Mouse (Mus musculus): ENCODE measurements around the gene Sct. TPM values are rescaled to one million over a fixed set of nuclear protein-coding genes. Genes with fewer than 3 reads are reported as not detected.

Gene Sct
- polyA plus RNA-seq, 1 experiment from 2014 or later, result 12.8 TPM

GRCm38 (mm10) chr7:141302702-141303268 lies 23.9 kb upstream of the Sct start:
- H3K4me3 ChIP-seq, result no peak overlapping the region
- WGBS, result 77% methylated on average over 1 of the region's 1 CpGs
- H3K27me3 ChIP-seq, result no peaks in the 10 kb centered on the region
- H3K9ac ChIP-seq, result no peak overlapping the region
- peaks cover 93% of the 10 kb centered on the region for H3K36me3 ChIP-seq
- no peak overlapping the region for H3K27ac ChIP-seq
- H3K9me3 ChIP-seq, result no peaks in the 10 kb centered on the region
- no peaks in the 10 kb centered on the region for H3K4me1 ChIP-seq
- no peak overlapping the region for H3K4me2 ChIP-seq (replicated peaks)
- ATAC-seq (ENCODE audit: low FRiP score, low read depth), result no peak

GRCm38 (mm10) chr7:141301386-141301785 lies 22.5 kb upstream of the Sct start:
- Histone ChIP-seq H3K4me1 (no peaks in the 10 kb centered on the region), H3K27me3 (peaks cover 2% of the 10 kb centered on the region), H3K27ac (no peak overlapping the region), H3K9me3 (no peaks in the 10 kb centered on the region), H3K9ac (no peak overlapping the region), H3K4me2 (replicated peaks) (no peak overlapping the region), H3K36me3 (peaks cover 94% of the 10 kb centered on the region), H3K4me3 (no peak overlapping the region)
- 95% methylated on average over 9 of the region's 9 CpGs for WGBS
- ATAC-seq (ENCODE audit: low FRiP score, low read depth), result no peak

- ATAC-seq (ENCODE audit: low FRiP score, low read depth), result no peak
- WGBS, result 95% methylated on average over 8 of the region's 8 CpGs
- peaks cover 5% of the 10 kb centered on the region for H3K4me1 ChIP-seq
These were observed 20.2 kb upstream of the Sct start for GRCm38 (mm10) chr7:141299175-141299574.

GRCm38 (mm10) chr7:141297926-141298650 lies 19.2 kb upstream of the Sct start:
- H3K36me3 ChIP-seq, result peaks cover 65% of the 10 kb centered on the region
- no peak overlapping the region for H3K4me2 ChIP-seq (replicated peaks)
- 84% methylated on average over 3 of the region's 3 CpGs for WGBS
- H3K9me3 ChIP-seq, result no peaks in the 10 kb centered on the region
- peaks cover 35% of the 10 kb centered on the region for H3K27me3 ChIP-seq
- ATAC-seq (ENCODE audit: low FRiP score, low read depth), result no peak
- H3K27ac ChIP-seq, result no peak overlapping the region
- peaks cover 14% of the 10 kb centered on the region for H3K4me1 ChIP-seq
- no peak overlapping the region for H3K9ac ChIP-seq
- no peak overlapping the region for H3K4me3 ChIP-seq

More at GRCm38 (mm10) chr7:141299175-141299574, 20.2 kb upstream of the Sct start:
- H3K4me3 ChIP-seq, result no peak overlapping the region
- H3K36me3 ChIP-seq, result peaks cover 76% of the 10 kb centered on the region
- H3K27me3 ChIP-seq, result peaks cover 24% of the 10 kb centered on the region
- H3K27ac ChIP-seq, result no peak overlapping the region
- no peak overlapping the region for H3K9ac ChIP-seq
- H3K4me2 ChIP-seq (replicated peaks), result no peak overlapping the region
- no peaks in the 10 kb centered on the region for H3K9me3 ChIP-seq

GRCm38 (mm10) chr7:141294479-141294878 lies 15.5 kb upstream of the Sct start:
- Histone ChIP-seq H3K9ac (peak overlapping the region; percentile 67), H3K27me3 (peaks cover 62% of the 10 kb centered on the region)

GRCm38 (mm10) chr7:141293852-141294471 lies 15.0 kb upstream of the Sct start:
- WGBS, result 1% methylated on average over 53 of the region's 53 CpGs
- peaks cover 62% of the 10 kb centered on the region for H3K27me3 ChIP-seq

More at GRCm38 (mm10) chr7:141294479-141294878, 15.5 kb upstream of the Sct start:
- Histone ChIP-seq H3K4me2 (replicated peaks) (peak overlapping the region; percentile 81), H3K9me3 (no peaks in the 10 kb centered on the region), H3K4me3 (peak overlapping the region; percentile 46), H3K27ac (no peak overlapping the region), H3K36me3 (peaks cover 31% of the 10 kb centered on the region), H3K4me1 (peaks cover 29% of the 10 kb centered on the region)
- ATAC-seq (ENCODE audit: low FRiP score, low read depth), result no peak
- WGBS, result 7% methylated on average over 22 of the region's 22 CpGs

GRCm38 (mm10) chr7:141292583-141293388 lies 13.9 kb upstream of the Sct start:
- 44% methylated on average over 15 of the region's 15 CpGs for WGBS
- no peak for ATAC-seq (ENCODE audit: low FRiP score, low read depth)
- Histone ChIP-seq H3K27me3 (peaks cover 62% of the 10 kb centered on the region), H3K4me3 (peak overlapping the region; percentile 63), H3K4me2 (replicated peaks) (peak overlapping the region; percentile 96), H3K9ac (peak overlapping the region; percentile 73; the same call in 1 of the 2 replicates), H3K36me3 (peaks cover 18% of the 10 kb centered on the region), H3K9me3 (no peaks in the 10 kb centered on the region), H3K4me1 (peaks cover 29% of the 10 kb centered on the region), H3K27ac (no peak overlapping the region)

More at GRCm38 (mm10) chr7:141293852-141294471, 15.0 kb upstream of the Sct start:
- peak overlapping the region; percentile 46 for H3K4me3 ChIP-seq
- H3K9ac ChIP-seq, result peak overlapping the region; percentile 67
- H3K27ac ChIP-seq, result no peak overlapping the region
- H3K4me1 ChIP-seq, result peaks cover 29% of the 10 kb centered on the region
- peak overlapping the region; percentile 81 for H3K4me2 ChIP-seq (replicated peaks)
- H3K36me3 ChIP-seq, result peaks cover 25% of the 10 kb centered on the region
- no peaks in the 10 kb centered on the region for H3K9me3 ChIP-seq
- 0 out of 2 replicates have a peak, but pooled peaks have one; percentile 18 for ATAC-seq (ENCODE audit: low FRiP score, low read depth)

GRCm38 (mm10) chr7:141291921-141292582 lies 13.1 kb upstream of the Sct start, which contains the start of gene Drd4:
Gene Drd4 (plus strand): TSS chr7:141292006.
- Histone ChIP-seq H3K4me2 (replicated peaks) (peak within 1 kb of the TSS; percentile 96), H3K27ac (no peak within 1 kb of the TSS), H3K27me3 (peaks cover 62% of the 10 kb centered on the region), H3K9me3 (no peaks in the 10 kb centered on the region), H3K4me1 (peaks cover 29% of the 10 kb centered on the region), H3K36me3 (peaks cover 10% of the 10 kb centered on the region), H3K4me3 (peak within 1 kb of the TSS; percentile 63), H3K9ac (peak within 1 kb of the TSS; percentile 73)
- 1% methylated on average over 46 of the region's 46 CpGs for WGBS
- ATAC-seq (ENCODE audit: low FRiP score, low read depth), result peak; percentile 58; the same call in 1 of the 2 replicates

- H3K9me3 ChIP-seq, result no peaks in the 10 kb centered on the region
- H3K4me1 ChIP-seq, result peaks cover 15% of the 10 kb centered on the region
- WGBS, result 81% methylated on average over 3 of the region's 3 CpGs
- no peak overlapping the region; the same call in 1 of the 2 replicates for H3K9ac ChIP-seq
- no peak for ATAC-seq (ENCODE audit: low FRiP score, low read depth)
- H3K4me3 ChIP-seq, result no peak overlapping the region
- H3K4me2 ChIP-seq (replicated peaks), result no peak overlapping the region
- H3K27ac ChIP-seq, result no peak overlapping the region
- peaks cover 26% of the 10 kb centered on the region for H3K27me3 ChIP-seq
- no peaks in the 10 kb centered on the region for H3K36me3 ChIP-seq
These were observed 9.1 kb upstream of the Sct start for GRCm38 (mm10) chr7:141288042-141288441.

GRCm38 (mm10) chr7:141282756-141283155 lies 3.8 kb upstream of the Sct start:
- no peaks in the 10 kb centered on the region for H3K36me3 ChIP-seq
- H3K4me3 ChIP-seq, result no peak overlapping the region
- H3K27ac ChIP-seq, result no peak overlapping the region
- no peak overlapping the region for H3K4me2 ChIP-seq (replicated peaks)
- 86% methylated on average over 4 of the region's 4 CpGs for WGBS
- H3K9ac ChIP-seq, result no peak overlapping the region
- H3K9me3 ChIP-seq, result no peaks in the 10 kb centered on the region
- ATAC-seq (ENCODE audit: low FRiP score, low read depth), result no peak
- H3K27me3 ChIP-seq, result 0 out of 2 replicates have a peak, but pooled peaks cover 7% of the 10 kb centered on the region
- peaks cover 10% of the 10 kb centered on the region for H3K4me1 ChIP-seq

GRCm38 (mm10) chr7:141281442-141281841 lies 2.5 kb upstream of the Sct start:
- H3K4me1 ChIP-seq, result peaks cover 10% of the 10 kb centered on the region
- H3K4me3 ChIP-seq, result no peak overlapping the region
- no peak for ATAC-seq (ENCODE audit: low FRiP score, low read depth)
- WGBS, result 59% methylated on average over 6 of the region's 6 CpGs
- H3K27ac ChIP-seq, result no peak overlapping the region
- H3K9me3 ChIP-seq, result no peaks in the 10 kb centered on the region
- no peak overlapping the region for H3K9ac ChIP-seq
- no peak overlapping the region for H3K4me2 ChIP-seq (replicated peaks)
- 0 out of 2 replicates have a peak, but pooled peaks cover 7% of the 10 kb centered on the region for H3K27me3 ChIP-seq
- no peaks in the 10 kb centered on the region for H3K36me3 ChIP-seq
